Mouse (Mus musculus) ES-E14 (cell line): ENCODE measurements around the gene Fnbp1. TPM values are rescaled to one million over a fixed set of nuclear protein-coding genes. Genes with fewer than 3 reads are reported as not detected.

ENCODE experiments used
- DNase-seq: peaks from one replicate; pipeline ENCODE4 v3.0.0-alpha.2; 2013; ENCODE audit warnings: low read depth, low spot score
- H3K27ac ChIP-seq: 2 replicates; pipeline ENCODE4 v1.5.1; 2012; ENCODE audit warnings: low read depth, mild to moderate bottlenecking, low read length, moderate library complexity, mixed read lengths; ENCODE audit not compliant: poor library complexity, insufficient read depth, severe bottlenecking
- H3K36me3 ChIP-seq: 2 replicates; pipeline ENCODE4 v1.6.1; 2012; ENCODE audit warnings: mild to moderate bottlenecking, low read length, moderate library complexity, mixed read lengths; ENCODE audit not compliant: control insufficient read depth, poor library complexity, insufficient read depth, severe bottlenecking
- H3K4me1 ChIP-seq, 2 experiments: fragments of 150-350 bp in 1 of 2; sonication (generic) in 1 of 2; 2 replicates each; pipeline ENCODE4 v1.6.1; 2012; ENCODE audit warnings: low read length in 2 of 2, mild to moderate bottlenecking in 1 of 2, mixed read lengths in 1 of 2; ENCODE audit not compliant: control insufficient read depth in 2 of 2, insufficient read depth in 2 of 2, poor library complexity in 1 of 2
- H3K4me3 ChIP-seq, 2 experiments: fragments of 150-350 bp in 1 of 2; sonication (generic) in 1 of 2; 2 replicates each; pipeline ENCODE4 v1.5.1; 2012; ENCODE audit warnings: low read length in 2 of 2, low read depth in 1 of 2, mild to moderate bottlenecking in 1 of 2, mixed read lengths in 1 of 2; ENCODE audit not compliant: insufficient read depth in 1 of 2, poor library complexity in 1 of 2, severe bottlenecking in 1 of 2
- H3K9ac ChIP-seq: 2 replicates; pipeline ENCODE4 v1.6.1; 2012; ENCODE audit warnings: low read depth, mild to moderate bottlenecking, low read length, mixed read lengths; ENCODE audit not compliant: poor library complexity, insufficient read depth, severe bottlenecking
- H3K9me3 ChIP-seq: fragments of 150-350 bp; sonication (generic); 2 replicates; pipeline ENCODE4 v1.6.1; 2012; ENCODE audit warnings: low read depth, mild to moderate bottlenecking, low read length; ENCODE audit not compliant: control insufficient read depth, insufficient read depth
- CHD2 ChIP-seq: IDR thresholded peaks from 2 replicates; pipeline ENCODE4 v1.6.1; 2014; ENCODE audit warnings: mild to moderate bottlenecking, low read depth, low read length, inconsistent platforms
- HCFC1 ChIP-seq: IDR thresholded peaks from 2 replicates; pipeline ENCODE4 v1.6.1; 2012; ENCODE audit warnings: low read length, inconsistent platforms, borderline replicate concordance; ENCODE audit not compliant: insufficient read depth
- MAFK ChIP-seq: IDR thresholded peaks from 2 replicates; pipeline ENCODE4 v1.6.1; 2014; ENCODE audit warnings: mild to moderate bottlenecking, low read depth, low read length, inconsistent platforms; ENCODE audit not compliant: insufficient read depth
- ZC3H11A ChIP-seq: IDR thresholded peaks from 2 replicates; pipeline ENCODE4 v1.6.1; 2012; ENCODE audit warnings: low read depth, mild to moderate bottlenecking, inconsistent platforms, low read length, borderline replicate concordance
- ZNF384 ChIP-seq: IDR thresholded peaks from 2 replicates; pipeline ENCODE4 v1.6.1; 2012; ENCODE audit warnings: low read depth, low read length, inconsistent platforms
- in situ Hi-C, 2 experiments: fragments of 600-800 bp; cut with MboI; formaldehyde crosslinking; loops; one replicate each; pipeline ENCODE4 v1.15.1; 2025; ENCODE audit warnings: low sequenced_read_pairs in 2 of 2, inconsistent platforms in 1 of 2; ENCODE audit not compliant: unreplicated experiment in 2 of 2
- total RNA-seq: library from RNA; depleted of rRNA; stranded (reverse); fragments of 300-350 nt; gene quantifications from 2 replicates; pipeline ENCODE4 v1.2.3, GENCODE M21; 2012

Gene Fnbp1
- total RNA-seq, 1 experiment: 16.5 TPM

GRCm38 (mm10) chr2:31057549-31058177, 84.1 kb downstream of the Fnbp1 start:
- in situ Hi-C loops: no loop called here
- DNase-seq: no peak
- H3K9me3 ChIP-seq: no peaks in the 10 kb centered on the region
- H3K9ac ChIP-seq: no peak overlapping the region
- H3K4me1 ChIP-seq: peaks cover 3 to 13% of the 10 kb centered on the region in 2 experiments
- TF ChIP-seq ZNF384 (no peak), HCFC1 (no peak), CHD2 (no peak), ZC3H11A (no peak), MAFK (no peak)
- peak overlapping the region; percentile 3; the same call in 1 of the 2 replicates for H3K27ac ChIP-seq
- H3K36me3 ChIP-seq: peaks cover 32% of the 10 kb centered on the region
- H3K4me3 ChIP-seq: no peak overlapping the region

- peaks cover 3 to 8% of the 10 kb centered on the region in 2 experiments; a peak in 3 of 4 replicates for H3K4me1 ChIP-seq
- no peak for DNase-seq
- in situ Hi-C loops: no loop called here
- H3K4me3 ChIP-seq: no peak overlapping the region
- peaks cover 39% of the 10 kb centered on the region for H3K36me3 ChIP-seq
- TF ChIP-seq HCFC1: no peak
- TF ChIP-seq ZNF384: no peak
- TF ChIP-seq MAFK: no peak
- no peak for TF ChIP-seq ZC3H11A
- TF ChIP-seq CHD2: no peak
- H3K9ac ChIP-seq: no peak overlapping the region
- H3K9me3 ChIP-seq: no peaks in the 10 kb centered on the region
- no peak overlapping the region for H3K27ac ChIP-seq
These were observed 85.7 kb downstream of the Fnbp1 start for GRCm38 (mm10) chr2:31056070-31056469.

GRCm38 (mm10) chr2:31053851-31054340, 87.9 kb downstream of the Fnbp1 start:
- H3K27ac ChIP-seq: no peak overlapping the region
- no peak overlapping the region for H3K4me3 ChIP-seq
- in situ Hi-C loops: no loop called here
- H3K9me3 ChIP-seq: no peaks in the 10 kb centered on the region
- no peak for TF ChIP-seq HCFC1
- no peak for TF ChIP-seq MAFK
- no peak for TF ChIP-seq CHD2
- TF ChIP-seq ZC3H11A: no peak
- TF ChIP-seq ZNF384: no peak
- H3K4me1 ChIP-seq: peaks cover 3 to 6% of the 10 kb centered on the region in 2 experiments; a peak in 3 of 4 replicates
- H3K36me3 ChIP-seq: peaks cover 42% of the 10 kb centered on the region
- no peak for DNase-seq
- no peak overlapping the region for H3K9ac ChIP-seq

GRCm38 (mm10) chr2:31053426-31053825, 88.4 kb downstream of the Fnbp1 start:
- H3K9ac ChIP-seq: no peak overlapping the region
- H3K4me1 ChIP-seq: peaks cover 3% of the 10 kb centered on the region in 2 experiments; a peak in 3 of 4 replicates
- peaks cover 39% of the 10 kb centered on the region for H3K36me3 ChIP-seq
- no peak overlapping the region for H3K27ac ChIP-seq
- no peaks in the 10 kb centered on the region for H3K9me3 ChIP-seq
- no peak for DNase-seq
- in situ Hi-C loops: no loop called here
- H3K4me3 ChIP-seq: no peak overlapping the region
- no peak for TF ChIP-seq ZNF384
- TF ChIP-seq ZC3H11A: no peak
- TF ChIP-seq CHD2: no peak
- TF ChIP-seq MAFK: no peak
- TF ChIP-seq HCFC1: no peak

- in situ Hi-C loops: no loop called here
- no peak for TF ChIP-seq ZNF384
- no peak for TF ChIP-seq ZC3H11A
- TF ChIP-seq CHD2: no peak
- TF ChIP-seq HCFC1: no peak
- no peak for TF ChIP-seq MAFK
- DNase-seq: no peak
- H3K27ac ChIP-seq: no peak overlapping the region
- peaks cover 34% of the 10 kb centered on the region for H3K36me3 ChIP-seq
- H3K4me3 ChIP-seq: no peak overlapping the region
- H3K9me3 ChIP-seq: no peaks in the 10 kb centered on the region
- H3K4me1 ChIP-seq: no peaks in the 10 kb centered on the region
- no peak overlapping the region for H3K9ac ChIP-seq
These were observed 89.4 kb downstream of the Fnbp1 start for GRCm38 (mm10) chr2:31052441-31052840.
